Mouse (Mus musculus): Measurements from ENCODE around the gene Clip3. TPM values are rescaled to one million over a fixed set of nuclear protein-coding genes. Genes with fewer than 3 reads are reported as not detected.

Clip3 gene
- polyA plus RNA-seq, 1 experiment from 2014 or later, result 124 TPM

- ATAC-seq, result no peak
- WGBS, result 71% methylated on average over 7 of the region's 7 CpGs
Observed at GRCm38 (mm10) chr7:30289071-30289713, 2.3 kb upstream of the Clip3 start.

GRCm38 (mm10) chr7:30289714-30290399 is 1.7 kb upstream of the Clip3 start:
- WGBS, result 47% methylated on average over 10 of the region's 10 CpGs
- Histone ChIP-seq H3K9me3 (replicated peaks; ENCODE audit: control insufficient read depth, low read length, poor library complexity, severe bottlenecking) (no peaks in the 10 kb centered on the region), H3K36me3 (ENCODE audit: control insufficient read depth, insufficient read depth, low read length) (no peaks in the 10 kb centered on the region), H3K4me2 (ENCODE audit: low read length) (no peak overlapping the region), H3K4me1 (ENCODE audit: control insufficient read depth, insufficient read depth, low read length) (peaks cover 28% of the 10 kb centered on the region), H3K27ac (ENCODE audit: low read length) (no peak overlapping the region), H3K9ac (ENCODE audit: low read depth, low read length) (no peak overlapping the region), H3K4me3 (ENCODE audit: low read depth, low read length) (no peak overlapping the region), H3K27me3 (ENCODE audit: control insufficient read depth, insufficient read depth, low read depth, low read length) (no peaks in the 10 kb centered on the region)
- ATAC-seq, result no peak; the same call in 1 of the 2 replicates

More at GRCm38 (mm10) chr7:30289071-30289713, 2.3 kb upstream of the Clip3 start:
- Histone ChIP-seq H3K27ac (ENCODE audit: low read length) (no peak overlapping the region), H3K4me3 (ENCODE audit: low read depth, low read length) (no peak overlapping the region), H3K4me1 (ENCODE audit: control insufficient read depth, insufficient read depth, low read length) (peaks cover 21% of the 10 kb centered on the region), H3K9ac (ENCODE audit: low read depth, low read length) (no peak overlapping the region), H3K9me3 (replicated peaks; ENCODE audit: control insufficient read depth, low read length, poor library complexity, severe bottlenecking) (no peaks in the 10 kb centered on the region), H3K27me3 (ENCODE audit: control insufficient read depth, insufficient read depth, low read depth, low read length) (no peaks in the 10 kb centered on the region), H3K36me3 (ENCODE audit: control insufficient read depth, insufficient read depth, low read length) (no peaks in the 10 kb centered on the region), H3K4me2 (ENCODE audit: low read length) (no peak overlapping the region)

GRCm38 (mm10) chr7:30293795-30294194 is 2.3 kb downstream of the Clip3 start:
- Histone ChIP-seq H3K4me2 (ENCODE audit: low read length) (no peak overlapping the region; the same call in 1 of the 2 replicates), H3K4me3 (ENCODE audit: low read depth, low read length) (no peak overlapping the region), H3K9ac (ENCODE audit: low read depth, low read length) (peak overlapping the region; percentile 4; the same call in 1 of the 2 replicates), H3K27me3 (ENCODE audit: control insufficient read depth, insufficient read depth, low read depth, low read length) (no peaks in the 10 kb centered on the region), H3K36me3 (ENCODE audit: control insufficient read depth, insufficient read depth, low read length) (peaks cover 27% of the 10 kb centered on the region), H3K9me3 (replicated peaks; ENCODE audit: control insufficient read depth, low read length, poor library complexity, severe bottlenecking) (no peaks in the 10 kb centered on the region), H3K27ac (ENCODE audit: low read length) (no peak overlapping the region), H3K4me1 (ENCODE audit: control insufficient read depth, insufficient read depth, low read length) (peaks cover 28% of the 10 kb centered on the region)
- WGBS, result 65% methylated on average over 13 of the region's 13 CpGs
- no peak for ATAC-seq

GRCm38 (mm10) chr7:30294296-30294695 is 2.8 kb downstream of the Clip3 start:
- no peaks in the 10 kb centered on the region for H3K27me3 ChIP-seq (ENCODE audit: control insufficient read depth, insufficient read depth, low read depth, low read length)
- H3K27ac ChIP-seq (ENCODE audit: low read length), result no peak overlapping the region
- H3K4me2 ChIP-seq (ENCODE audit: low read length), result no peak overlapping the region
- ATAC-seq, result no peak
- 91% methylated on average over 5 of the region's 5 CpGs for WGBS
- H3K36me3 ChIP-seq (ENCODE audit: control insufficient read depth, insufficient read depth, low read length), result peaks cover 32% of the 10 kb centered on the region
- H3K9ac ChIP-seq (ENCODE audit: low read depth, low read length), result no peak overlapping the region
- H3K4me3 ChIP-seq (ENCODE audit: low read depth, low read length), result no peak overlapping the region
- H3K4me1 ChIP-seq (ENCODE audit: control insufficient read depth, insufficient read depth, low read length), result peaks cover 28% of the 10 kb centered on the region
- no peaks in the 10 kb centered on the region for H3K9me3 ChIP-seq (replicated peaks; ENCODE audit: control insufficient read depth, low read length, poor library complexity, severe bottlenecking)

GRCm38 (mm10) chr7:30295103-30295502 is 3.6 kb downstream of the Clip3 start:
- 78% methylated on average over 10 of the region's 10 CpGs for WGBS
- Histone ChIP-seq H3K4me2 (ENCODE audit: low read length) (no peak overlapping the region), H3K9ac (ENCODE audit: low read depth, low read length) (no peak overlapping the region), H3K9me3 (replicated peaks; ENCODE audit: control insufficient read depth, low read length, poor library complexity, severe bottlenecking) (no peaks in the 10 kb centered on the region), H3K4me3 (ENCODE audit: low read depth, low read length) (no peak overlapping the region), H3K27me3 (ENCODE audit: control insufficient read depth, insufficient read depth, low read depth, low read length) (no peaks in the 10 kb centered on the region), H3K4me1 (ENCODE audit: control insufficient read depth, insufficient read depth, low read length) (peaks cover 28% of the 10 kb centered on the region), H3K36me3 (ENCODE audit: control insufficient read depth, insufficient read depth, low read length) (peaks cover 40% of the 10 kb centered on the region), H3K27ac (ENCODE audit: low read length) (no peak overlapping the region)
- no peak for ATAC-seq

- Histone ChIP-seq H3K27ac (ENCODE audit: low read length) (no peak overlapping the region), H3K4me2 (ENCODE audit: low read length) (no peak overlapping the region), H3K36me3 (ENCODE audit: control insufficient read depth, insufficient read depth, low read length) (peaks cover 49% of the 10 kb centered on the region), H3K9ac (ENCODE audit: low read depth, low read length) (no peak overlapping the region), H3K27me3 (ENCODE audit: control insufficient read depth, insufficient read depth, low read depth, low read length) (no peaks in the 10 kb centered on the region), H3K9me3 (replicated peaks; ENCODE audit: control insufficient read depth, low read length, poor library complexity, severe bottlenecking) (no peaks in the 10 kb centered on the region), H3K4me1 (ENCODE audit: control insufficient read depth, insufficient read depth, low read length) (peaks cover 23% of the 10 kb centered on the region), H3K4me3 (ENCODE audit: low read depth, low read length) (no peak overlapping the region)
- no peak for ATAC-seq
- 93% methylated on average over 15 of the region's 15 CpGs for WGBS
Observed at GRCm38 (mm10) chr7:30296816-30297215, 5.3 kb downstream of the Clip3 start.

- Histone ChIP-seq H3K9me3 (replicated peaks; ENCODE audit: control insufficient read depth, low read length, poor library complexity, severe bottlenecking) (no peaks in the 10 kb centered on the region), H3K4me3 (ENCODE audit: low read depth, low read length) (no peak overlapping the region), H3K27ac (ENCODE audit: low read length) (no peak overlapping the region), H3K36me3 (ENCODE audit: control insufficient read depth, insufficient read depth, low read length) (peaks cover 53% of the 10 kb centered on the region), H3K9ac (ENCODE audit: low read depth, low read length) (no peak overlapping the region), H3K4me1 (ENCODE audit: control insufficient read depth, insufficient read depth, low read length) (peaks cover 22% of the 10 kb centered on the region), H3K4me2 (ENCODE audit: low read length) (no peak overlapping the region), H3K27me3 (ENCODE audit: control insufficient read depth, insufficient read depth, low read depth, low read length) (no peaks in the 10 kb centered on the region)
- WGBS, result 86% methylated on average over 16 of the region's 16 CpGs
- ATAC-seq, result no peak
Observed at GRCm38 (mm10) chr7:30297266-30297665, 5.7 kb downstream of the Clip3 start.

GRCm38 (mm10) chr7:30300914-30301313 is 9.4 kb downstream of the Clip3 start:
- no peak overlapping the region for H3K9ac ChIP-seq (ENCODE audit: low read depth, low read length)
- H3K4me1 ChIP-seq (ENCODE audit: control insufficient read depth, insufficient read depth, low read length), result no peaks in the 10 kb centered on the region
- no peak overlapping the region for H3K27ac ChIP-seq (ENCODE audit: low read length)
- H3K9me3 ChIP-seq (replicated peaks; ENCODE audit: control insufficient read depth, low read length, poor library complexity, severe bottlenecking), result no peaks in the 10 kb centered on the region
- 56% methylated on average over 3 of the region's 3 CpGs for WGBS
- H3K4me2 ChIP-seq (ENCODE audit: low read length), result no peak overlapping the region
- H3K36me3 ChIP-seq (ENCODE audit: control insufficient read depth, insufficient read depth, low read length), result peaks cover 68% of the 10 kb centered on the region
- no peak for ATAC-seq
- H3K4me3 ChIP-seq (ENCODE audit: low read depth, low read length), result no peak overlapping the region
- no peaks in the 10 kb centered on the region for H3K27me3 ChIP-seq (ENCODE audit: control insufficient read depth, insufficient read depth, low read depth, low read length)

GRCm38 (mm10) chr7:30306083-30306779 is 14.7 kb downstream of the Clip3 start:
- no peak overlapping the region for H3K4me3 ChIP-seq (ENCODE audit: low read depth, low read length)
- peaks cover 37% of the 10 kb centered on the region for H3K36me3 ChIP-seq (ENCODE audit: control insufficient read depth, insufficient read depth, low read length)
- H3K4me2 ChIP-seq (ENCODE audit: low read length), result no peak overlapping the region
- 95% methylated on average over 16 of the region's 16 CpGs for WGBS
- no peak overlapping the region for H3K9ac ChIP-seq (ENCODE audit: low read depth, low read length)
- no peak overlapping the region for H3K27ac ChIP-seq (ENCODE audit: low read length)
- no peaks in the 10 kb centered on the region for H3K9me3 ChIP-seq (replicated peaks; ENCODE audit: control insufficient read depth, low read length, poor library complexity, severe bottlenecking)
- no peak for ATAC-seq
- no peaks in the 10 kb centered on the region for H3K27me3 ChIP-seq (ENCODE audit: control insufficient read depth, insufficient read depth, low read depth, low read length)
- peaks cover 17% of the 10 kb centered on the region for H3K4me1 ChIP-seq (ENCODE audit: control insufficient read depth, insufficient read depth, low read length)

Measured in midbrain, embryonic 16.5 days (tissue).